Mouse (Mus musculus) T-helper 2 cell (primary cell): ENCODE results near the gene Gpc3.

Experiments
- in situ Hi-C: fragments of 300-600 bp; cut with MboI, MseI; formaldehyde crosslinking; loops from one replicate; pipeline ENCODE4 v1.15.1; 2025; ENCODE audit warnings: high pct_unique_total_duplicates

Gene Gpc3

GRCm38 (mm10) chrX:52558526-52558925, 55.2 kb downstream of the Gpc3 start:
- in situ Hi-C loops = no loop called here

DNA sequence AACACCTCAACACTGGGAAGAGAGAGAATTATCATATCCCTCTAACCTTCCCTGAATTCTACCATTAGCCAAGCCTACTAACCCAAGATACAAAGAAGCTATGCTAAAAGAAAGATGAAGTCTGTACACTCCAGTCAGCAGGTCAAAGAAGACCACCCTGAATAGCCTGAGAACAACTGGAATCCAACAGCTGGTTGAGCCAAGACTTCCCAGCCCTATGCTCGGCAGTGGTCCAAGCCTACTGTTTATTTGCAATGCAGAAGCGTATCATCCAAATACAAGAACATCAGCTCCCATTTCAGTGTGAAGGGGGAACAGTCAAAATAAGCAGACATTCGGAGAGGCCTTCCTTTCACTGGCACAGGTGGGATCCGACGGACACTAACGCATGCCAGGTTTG, 56.3 kb downstream of the Gpc3 start:
- in situ Hi-C loops = no loop called here

- in situ Hi-C loops = no loop called here
Measured at GRCm38 (mm10) chrX:52551296-52551695, 62.5 kb downstream of the Gpc3 start.

DNA sequence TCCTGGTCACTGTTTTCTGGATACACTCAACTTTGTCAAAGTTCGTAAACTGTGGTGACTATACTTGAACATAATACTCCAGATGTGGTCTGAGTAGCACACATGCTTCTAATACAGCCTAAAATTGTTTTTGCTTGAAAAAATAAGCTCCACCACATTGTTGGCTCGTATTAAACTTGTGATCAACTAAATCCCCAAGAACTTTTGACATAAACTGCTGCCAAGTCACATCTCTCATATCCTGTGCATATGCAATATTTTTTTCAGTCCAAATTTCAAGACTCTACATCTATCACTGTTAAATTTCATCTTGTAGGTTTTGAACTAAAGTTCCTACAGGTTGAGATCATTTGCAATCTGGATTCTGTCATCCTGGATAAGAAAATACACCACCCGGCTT, 69.1 kb downstream of the Gpc3 start:
- in situ Hi-C loops = no loop called here

DNA sequence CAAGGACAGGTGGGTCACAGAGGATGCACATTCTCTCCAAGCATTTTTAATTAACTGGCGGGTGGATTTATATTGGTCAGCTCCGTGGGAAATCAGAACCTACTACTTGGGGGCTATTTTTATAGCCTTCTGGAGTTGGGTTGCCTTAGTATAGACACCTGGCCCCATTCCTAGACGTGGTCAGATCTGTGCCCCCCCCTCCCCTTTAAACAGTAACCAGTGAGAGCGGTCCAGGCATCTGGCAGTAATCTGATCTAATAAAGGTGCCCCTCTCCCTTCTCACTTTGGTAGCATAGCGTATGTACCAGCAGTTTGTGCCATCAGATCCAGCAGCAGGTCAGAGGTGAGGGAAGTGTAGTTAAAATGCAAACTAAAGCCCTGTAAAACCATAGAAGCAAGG, 76.5 kb downstream of the Gpc3 start:
- in situ Hi-C loops = no loop called here

DNA sequence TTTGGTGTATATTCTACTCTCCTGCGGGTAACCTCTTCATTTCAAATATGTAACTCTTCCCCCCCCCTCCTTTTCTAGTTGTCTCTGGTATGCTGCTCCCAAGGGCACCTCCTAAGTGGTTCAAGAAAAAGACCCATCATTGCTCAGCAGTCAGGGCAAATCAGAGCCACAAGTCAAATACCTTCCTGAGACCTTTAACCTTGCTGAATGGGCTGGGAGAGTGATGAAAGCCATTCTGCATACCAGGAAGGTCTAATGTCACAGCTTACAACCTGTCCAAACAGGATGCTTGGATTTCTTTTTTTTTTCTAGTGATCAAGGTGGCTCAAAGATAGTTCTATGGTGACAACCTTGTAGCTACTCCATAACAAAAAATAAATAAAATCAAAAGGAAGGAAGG, 80.0 kb downstream of the Gpc3 start:
- in situ Hi-C loops = no loop called here

DNA sequence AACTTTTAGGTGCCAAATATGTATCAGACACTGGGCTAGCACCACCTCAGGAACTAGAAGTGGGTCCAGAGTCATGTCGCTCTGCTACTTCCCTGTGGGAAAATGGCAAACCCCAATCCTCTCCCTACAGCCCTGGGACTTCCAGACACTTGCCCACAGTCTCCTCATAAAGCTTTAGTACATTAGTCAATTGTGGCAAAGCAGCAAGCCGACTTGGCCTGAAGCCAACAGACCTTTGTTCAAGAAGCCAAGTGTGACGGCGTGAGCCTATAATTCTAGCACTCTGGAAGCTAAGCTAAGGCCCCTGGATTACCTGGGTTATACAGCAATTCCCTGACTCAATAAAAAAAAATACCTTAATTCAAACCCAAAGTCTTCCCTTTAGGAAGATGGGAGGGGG, 80.7 kb downstream of the Gpc3 start:
- in situ Hi-C loops = no loop called here

- in situ Hi-C loops = no loop called here
Measured at GRCm38 (mm10) chrX:52532124-52532523, 81.6 kb downstream of the Gpc3 start.

DNA sequence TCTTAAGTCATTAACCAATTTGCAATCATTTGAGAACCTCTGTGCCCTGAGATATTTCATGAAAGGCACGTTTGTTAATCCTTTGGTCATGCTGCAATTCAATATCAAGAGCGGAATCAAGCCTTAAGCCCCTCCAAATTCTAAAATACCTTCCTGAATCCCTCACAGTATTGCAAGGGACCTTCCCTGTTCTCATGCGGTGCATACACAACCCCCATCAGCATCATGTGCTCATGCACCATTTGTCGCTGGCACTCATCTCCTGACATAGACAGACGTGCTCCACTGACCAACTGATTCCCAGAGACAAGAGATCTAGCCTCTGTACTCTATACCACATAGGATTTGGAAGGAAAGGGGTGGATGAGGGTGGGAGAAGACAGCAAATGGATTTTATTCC, 87.7 kb downstream of the Gpc3 start:
- in situ Hi-C loops = no loop called here

DNA sequence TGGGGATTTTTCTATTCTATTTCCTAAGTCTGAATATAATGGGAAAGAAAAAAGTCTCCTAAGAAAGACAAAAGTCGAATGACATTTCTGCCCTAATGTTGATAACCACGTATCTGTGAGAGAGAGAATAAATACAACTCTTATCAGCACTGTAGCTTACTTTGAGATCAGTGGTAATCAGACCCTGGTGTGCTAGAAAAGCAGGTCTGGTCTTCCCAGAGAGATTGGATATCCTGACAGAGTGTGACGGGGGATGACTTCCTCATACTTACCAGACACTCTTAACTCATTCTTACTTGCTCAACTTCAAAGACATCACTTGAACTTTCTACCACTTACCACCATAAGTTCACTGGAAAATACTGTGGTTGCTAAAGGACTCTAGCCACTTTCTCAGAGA, 88.6 kb downstream of the Gpc3 start:
- in situ Hi-C loops = no loop called here

GRCm38 (mm10) chrX:52514553-52514952, 99.2 kb downstream of the Gpc3 start:
- in situ Hi-C loops = loop anchor here (10.0 kb wide), 1 partner anchor 820 kb away; no protein-coding TSS in a partner anchor

DNA sequence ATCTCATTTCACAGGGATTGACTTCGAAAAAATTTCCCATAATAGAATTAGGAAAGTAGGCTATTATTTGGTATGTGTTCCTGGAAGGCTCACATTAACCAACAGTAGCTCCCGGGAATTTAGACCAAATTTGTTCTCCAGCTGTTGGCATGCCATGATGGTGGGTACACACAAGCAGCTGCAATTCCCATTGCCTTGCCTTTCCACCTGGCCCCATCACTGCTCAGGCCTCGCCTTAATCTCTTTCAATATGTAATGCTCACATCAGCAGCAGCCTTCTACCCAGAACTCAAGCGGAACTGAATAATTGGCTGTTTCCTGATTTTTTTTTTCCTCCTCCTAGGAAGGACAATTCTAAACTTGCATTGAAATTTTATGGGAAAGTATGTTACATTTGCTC, 102.6 kb downstream of the Gpc3 start:
- in situ Hi-C loops = loop anchor here (10.0 kb wide), 1 partner anchor 824 kb away; no protein-coding TSS in a partner anchor

DNA sequence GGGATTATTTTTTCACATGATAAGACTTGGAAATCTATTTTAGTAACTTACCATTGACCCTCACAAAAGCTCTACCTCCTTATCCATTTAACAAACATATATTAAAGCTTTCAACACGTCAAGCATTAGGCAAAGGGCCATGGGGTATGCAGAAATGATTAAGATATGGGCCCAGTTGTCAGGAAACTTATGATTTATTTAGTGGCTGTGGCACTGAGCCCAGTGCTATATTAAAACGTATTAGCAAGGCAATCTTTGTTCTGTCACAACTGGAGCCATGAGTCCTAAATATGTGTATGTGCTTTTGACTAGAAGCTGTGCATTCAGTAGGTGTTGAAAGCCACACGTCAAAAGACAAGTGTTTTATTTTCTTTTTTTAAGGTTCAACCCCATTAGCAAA, 109.9 kb downstream of the Gpc3 start:
- in situ Hi-C loops = no loop called here

- in situ Hi-C loops = no loop called here
Measured at GRCm38 (mm10) chrX:52489461-52489860, 124.3 kb downstream of the Gpc3 start.

DNA sequence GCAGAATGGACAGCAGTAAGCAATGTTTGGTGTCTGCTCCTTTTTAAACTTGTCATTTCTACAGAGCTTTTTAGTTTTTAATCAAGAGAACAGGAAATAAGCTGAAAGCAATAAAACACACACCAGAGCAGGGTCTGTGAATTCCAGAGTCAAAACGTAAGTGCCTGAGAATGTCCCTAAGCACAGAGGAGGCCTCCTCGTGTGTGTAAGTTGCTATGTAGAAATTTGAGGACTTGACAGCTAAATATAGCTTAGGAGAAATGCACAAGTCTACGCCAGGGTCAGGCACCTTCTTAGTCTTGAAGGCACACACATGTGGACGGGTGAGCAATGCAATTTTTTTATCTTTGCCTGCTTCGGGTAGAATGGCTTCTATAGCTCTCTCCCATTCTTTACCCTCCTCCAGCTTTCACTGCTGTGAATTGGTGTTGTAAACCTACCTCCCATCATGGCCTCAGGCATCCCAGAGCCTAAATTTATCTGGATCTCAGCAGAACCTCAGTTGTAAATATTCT, 158.6 kb downstream of the Gpc3 start:
- in situ Hi-C loops = no loop called here

DNA sequence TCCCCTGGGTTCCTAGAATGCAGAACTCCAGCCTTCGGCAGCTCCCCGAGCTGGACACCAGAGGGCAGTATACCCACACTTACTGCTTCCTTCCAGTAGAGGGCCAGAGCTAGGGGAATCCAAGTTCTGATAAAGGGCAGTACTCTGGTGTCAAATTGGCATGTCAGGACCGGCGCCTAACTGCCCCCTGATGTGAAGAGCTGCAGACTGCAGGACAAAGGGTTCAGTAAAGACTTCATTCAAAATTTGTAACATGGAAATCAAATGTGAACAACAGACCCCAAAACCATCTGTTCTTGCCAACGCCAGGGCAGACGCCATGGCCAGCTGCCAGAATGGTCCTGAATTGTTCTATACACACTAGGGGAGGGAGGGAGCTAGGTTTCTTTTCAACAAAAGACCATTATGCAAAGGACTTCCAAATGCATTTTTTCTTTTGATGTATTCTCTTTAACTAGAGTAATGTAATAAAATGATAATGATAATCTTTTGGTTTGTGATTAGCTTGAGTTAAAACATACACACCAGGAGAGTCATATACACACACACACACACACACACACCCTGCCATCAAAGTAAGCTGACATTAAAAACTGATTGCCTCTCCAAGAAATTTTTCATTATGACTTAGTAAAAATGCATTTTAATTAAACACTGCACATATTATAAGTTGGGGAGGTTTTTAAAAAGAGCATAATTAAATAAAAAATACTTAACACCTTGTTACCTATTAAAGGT, 160.1 kb downstream of the Gpc3 start:
- in situ Hi-C loops = no loop called here

- in situ Hi-C loops = no loop called here
Measured at GRCm38 (mm10) chrX:52449177-52449576, 164.6 kb downstream of the Gpc3 start.

- in situ Hi-C loops = no loop called here
Measured at GRCm38 (mm10) chrX:52448496-52448895, 165.3 kb downstream of the Gpc3 start.

GRCm38 (mm10) chrX:52446530-52446929, 167.2 kb downstream of the Gpc3 start:
- in situ Hi-C loops = no loop called here

- in situ Hi-C loops = no loop called here
Measured at GRCm38 (mm10) chrX:52444977-52445376, 168.8 kb downstream of the Gpc3 start.

GRCm38 (mm10) chrX:52441798-52442197, 172.0 kb downstream of the Gpc3 start:
- in situ Hi-C loops = no loop called here

DNA sequence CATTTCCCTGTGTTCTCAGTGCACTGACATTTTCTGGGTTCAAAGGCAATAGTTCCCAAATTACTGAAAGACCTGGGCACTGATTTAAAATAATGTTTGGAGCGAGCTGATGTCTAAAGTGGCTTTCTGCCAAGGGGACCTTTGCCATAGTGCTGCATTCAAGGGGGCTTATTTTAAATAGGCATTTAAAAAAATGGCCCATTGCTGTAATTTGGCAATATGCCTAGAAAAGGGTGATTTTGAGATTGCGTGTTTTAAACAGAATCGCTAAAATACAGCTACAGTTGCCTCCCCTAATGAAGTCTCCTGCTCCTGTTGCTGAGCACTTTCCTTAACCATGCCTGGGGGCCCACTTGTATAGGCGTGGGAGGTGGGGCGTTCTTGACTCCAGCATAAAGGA, 174.3 kb downstream of the Gpc3 start:
- in situ Hi-C loops = no loop called here

GRCm38 (mm10) chrX:52425605-52426004, 188.1 kb downstream of the Gpc3 start:
- in situ Hi-C loops = no loop called here

GRCm38 (mm10) chrX:52419850-52420249, 193.9 kb downstream of the Gpc3 start:
- in situ Hi-C loops = no loop called here
